Mouse (Mus musculus): ENCODE results near the gene Ddx49. TPM values are rescaled to one million over a fixed set of nuclear protein-coding genes. Genes with fewer than 3 reads are reported as not detected.

Ddx49 gene
- 19.3 and 22.7 TPM in 2 replicates for total RNA-seq (2014; rRNA removed)
- 24.4 and 36.5 TPM in 2 replicates for polyA plus RNA-seq (2012; rRNA removed)

DNA sequence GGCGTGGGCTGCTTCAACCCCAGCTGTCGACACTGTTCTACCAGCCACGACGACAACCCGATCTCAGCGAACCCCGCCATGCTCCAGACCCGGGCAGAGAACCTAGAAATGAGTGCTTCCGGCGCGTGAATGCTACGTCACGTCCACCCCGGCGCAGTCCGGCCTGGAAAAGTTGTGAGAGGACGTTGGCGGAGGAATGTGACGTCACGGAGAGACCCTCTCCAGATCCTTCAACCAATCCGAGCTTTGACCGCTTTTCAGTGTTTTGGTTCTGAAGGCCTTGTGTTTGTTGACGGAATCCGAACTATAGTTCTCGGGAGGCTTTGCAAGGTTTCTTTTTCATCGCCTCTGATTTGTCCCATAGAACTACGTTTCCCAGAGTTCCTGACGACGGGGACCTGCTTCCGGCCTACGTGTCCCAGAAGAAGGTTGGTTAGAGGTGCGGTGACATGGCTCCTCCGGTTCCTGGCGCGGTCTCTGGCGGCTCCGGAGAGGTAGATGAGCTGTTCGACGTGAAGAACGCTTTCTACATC lies at the start of gene Ddx49, which contains the start of gene Cope:
Gene Ddx49 (minus strand): TSS at position 132 of the 533 bp plus-strand sequence.
Gene Cope (plus strand): TSS at position 161 of the 533 bp plus-strand sequence.
- Histone ChIP-seq H3K36me3 (ENCODE audit: control insufficient read depth, insufficient read depth, low read length) (peaks cover 7% of the 10 kb centered on the region), H3K27ac (replicated peaks; ENCODE audit: insufficient read depth, low read depth, low read length) (peak within 1 kb of the TSS; percentile 71), H3K4me1 (ENCODE audit: control insufficient read depth, insufficient read depth, low read length) (peaks cover 10% of the 10 kb centered on the region), H3K79me2 (ENCODE audit: control insufficient read depth, insufficient read depth, low read length) (peaks cover 25% of the 10 kb centered on the region; the same call in 1 of the 2 replicates), H3K27me3 (ENCODE audit: control insufficient read depth, insufficient read depth, low read length) (no peaks in the 10 kb centered on the region), H3K9ac (ENCODE audit: low read depth, low read length) (peak within 1 kb of the TSS; percentile 95), H3K4me3 (ENCODE audit: insufficient read depth, low read depth, low read length) (peak within 1 kb of the TSS; percentile 95)
- WGBS: under 1% methylated on average over 40 of the region's 40 CpGs
- DNase-seq (ENCODE audit: extremely low read depth, low read depth, low spot score): peak; percentile 85
- TF ChIP-seq POLR2A (IDR thresholded peaks at IDR 0.05; ENCODE audit: extremely low read depth, insufficient read depth, low read length) (peak; percentile 68), CTCF (IDR thresholded peaks at IDR 0.05; ENCODE audit: low read depth, low read length) (no peak)

DNA sequence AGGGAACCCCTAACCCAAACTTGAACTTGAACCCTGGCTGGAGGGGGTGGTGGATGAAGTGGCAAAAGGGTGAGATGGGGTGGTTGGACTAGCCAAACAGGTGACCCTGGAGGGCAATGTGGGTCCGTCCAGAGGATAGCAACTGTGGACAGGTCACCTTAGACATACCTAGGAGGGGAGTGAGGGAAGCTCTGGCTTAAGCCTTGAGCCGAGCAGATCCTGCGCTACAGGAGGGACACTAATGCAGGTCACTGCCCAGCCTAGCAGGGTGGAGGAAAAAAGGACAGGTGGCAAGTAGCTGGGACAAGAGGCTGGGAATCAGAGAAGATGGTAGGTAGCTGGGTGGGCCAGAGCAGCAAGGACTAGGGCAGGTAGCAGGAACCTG lies 49.7 kb upstream of the Ddx49 start:
- peak overlapping the region; percentile 37 for H3K27ac ChIP-seq (replicated peaks; ENCODE audit: insufficient read depth, low read depth, low read length)
- peak overlapping the region; percentile 99 for H3K9ac ChIP-seq (ENCODE audit: low read depth, low read length)
- H3K4me3 ChIP-seq (ENCODE audit: insufficient read depth, low read depth, low read length): peak overlapping the region; percentile 96
- peaks cover 51% of the 10 kb centered on the region; the same call in 1 of the 2 replicates for H3K79me2 ChIP-seq (ENCODE audit: control insufficient read depth, insufficient read depth, low read length)
- no peaks in the 10 kb centered on the region for H3K36me3 ChIP-seq (ENCODE audit: control insufficient read depth, insufficient read depth, low read length)
- no peak for DNase-seq (ENCODE audit: extremely low read depth, low read depth, low spot score)
- WGBS: 6% methylated on average over 3 of the region's 3 CpGs
- H3K27me3 ChIP-seq (ENCODE audit: control insufficient read depth, insufficient read depth, low read length): no peaks in the 10 kb centered on the region
- no peak for TF ChIP-seq CTCF (IDR thresholded peaks at IDR 0.05; ENCODE audit: low read depth, low read length)
- no peak for TF ChIP-seq POLR2A (IDR thresholded peaks at IDR 0.05; ENCODE audit: extremely low read depth, insufficient read depth, low read length)
- H3K4me1 ChIP-seq (ENCODE audit: control insufficient read depth, insufficient read depth, low read length): peaks cover 44% of the 10 kb centered on the region

DNA sequence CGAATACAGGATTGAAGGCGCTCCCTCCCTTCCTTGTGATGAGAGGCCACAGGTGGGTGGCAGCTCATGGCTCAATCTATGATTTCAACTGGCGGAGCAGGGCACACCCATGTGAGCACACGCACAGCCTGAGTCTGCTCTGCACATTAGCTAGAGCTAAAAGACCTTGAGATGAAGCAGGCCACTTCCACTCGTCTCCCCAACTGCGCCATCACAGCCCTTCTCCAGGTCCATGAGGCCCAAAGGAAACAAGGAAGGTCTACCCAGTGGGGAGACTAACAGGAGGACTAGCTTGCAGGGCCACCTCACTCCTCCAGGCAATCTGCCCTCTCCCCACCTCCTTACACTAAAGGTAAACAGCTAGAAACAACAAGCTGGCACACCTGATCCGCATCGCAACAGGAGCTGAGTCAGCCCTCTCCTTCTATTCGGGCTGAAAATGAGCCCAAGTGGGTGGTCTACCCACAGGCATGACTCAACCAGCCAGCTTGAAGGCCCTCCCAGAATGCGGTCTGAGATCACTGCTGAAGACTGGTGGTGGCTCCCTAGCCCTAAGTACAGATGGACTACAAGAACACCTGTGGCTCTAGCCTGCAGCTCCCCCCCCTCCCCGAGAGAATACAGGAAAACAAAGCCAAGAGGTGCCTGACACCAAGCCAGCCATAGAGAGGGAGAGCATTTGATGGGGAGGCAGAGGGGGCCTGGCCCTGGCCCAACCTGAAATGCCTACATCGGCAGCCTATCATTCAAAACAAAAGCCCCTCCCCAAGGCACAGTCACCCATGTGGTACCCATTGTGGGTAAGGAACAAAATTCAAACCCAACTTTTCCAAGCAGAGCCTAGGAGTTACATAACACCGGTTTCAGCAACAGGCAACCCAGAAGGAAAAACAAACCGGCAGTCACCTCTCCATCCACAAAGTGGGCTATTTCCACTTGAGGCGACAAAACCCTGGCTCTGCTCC lies 49.0 kb upstream of the Ddx49 start:
- H3K27ac ChIP-seq (replicated peaks; ENCODE audit: insufficient read depth, low read depth, low read length): peak overlapping the region; percentile 37
- peak overlapping the region; percentile 99 for H3K9ac ChIP-seq (ENCODE audit: low read depth, low read length)
- WGBS: 29% methylated on average over 15 of the region's 15 CpGs
- no peaks in the 10 kb centered on the region for H3K27me3 ChIP-seq (ENCODE audit: control insufficient read depth, insufficient read depth, low read length)
- DNase-seq (ENCODE audit: extremely low read depth, low read depth, low spot score): peak; percentile 42
- H3K4me1 ChIP-seq (ENCODE audit: control insufficient read depth, insufficient read depth, low read length): peaks cover 44% of the 10 kb centered on the region
- H3K79me2 ChIP-seq (ENCODE audit: control insufficient read depth, insufficient read depth, low read length): peaks cover 57% of the 10 kb centered on the region
- H3K4me3 ChIP-seq (ENCODE audit: insufficient read depth, low read depth, low read length): peak overlapping the region; percentile 96
- no peak for TF ChIP-seq POLR2A (IDR thresholded peaks at IDR 0.05; ENCODE audit: extremely low read depth, insufficient read depth, low read length)
- TF ChIP-seq CTCF (IDR thresholded peaks at IDR 0.05; ENCODE audit: low read depth, low read length): no peak
- no peaks in the 10 kb centered on the region for H3K36me3 ChIP-seq (ENCODE audit: control insufficient read depth, insufficient read depth, low read length)

DNA sequence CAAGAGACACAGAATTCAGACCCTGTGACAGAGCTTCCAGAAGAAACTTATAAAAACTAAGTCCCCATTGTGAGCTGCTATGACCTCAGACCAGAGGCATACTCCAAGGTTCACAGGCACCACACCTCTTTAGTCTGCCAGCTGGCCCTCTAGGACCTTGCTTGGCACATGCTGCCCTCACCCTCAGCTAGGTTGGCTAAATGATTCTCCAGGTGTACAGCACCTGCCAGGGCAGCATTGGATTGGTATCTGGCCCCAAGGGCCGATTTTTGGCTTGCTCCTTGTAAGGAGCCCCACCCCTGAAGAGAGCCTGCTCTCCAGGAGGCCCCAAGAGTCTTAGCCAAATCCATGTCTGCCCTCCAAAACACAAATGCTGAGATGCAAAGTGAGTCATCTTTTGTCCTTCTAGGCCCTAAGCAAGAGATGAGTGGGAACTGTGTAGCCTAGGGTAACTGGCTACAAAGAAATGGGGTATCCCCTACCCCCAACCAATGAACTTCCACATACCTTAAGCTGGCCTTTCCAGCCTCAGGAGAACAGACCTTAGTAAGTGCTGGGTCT lies 45.7 kb upstream of the Ddx49 start:
- Histone ChIP-seq H3K4me1 (ENCODE audit: control insufficient read depth, insufficient read depth, low read length) (peaks cover 37% of the 10 kb centered on the region), H3K27me3 (ENCODE audit: control insufficient read depth, insufficient read depth, low read length) (no peaks in the 10 kb centered on the region), H3K36me3 (ENCODE audit: control insufficient read depth, insufficient read depth, low read length) (peaks cover 7% of the 10 kb centered on the region; the same call in 1 of the 2 replicates), H3K79me2 (ENCODE audit: control insufficient read depth, insufficient read depth, low read length) (peaks cover 73% of the 10 kb centered on the region), H3K4me3 (ENCODE audit: insufficient read depth, low read depth, low read length) (no peak overlapping the region), H3K27ac (replicated peaks; ENCODE audit: insufficient read depth, low read depth, low read length) (no peak overlapping the region), H3K9ac (ENCODE audit: low read depth, low read length) (no peak overlapping the region)
- TF ChIP-seq CTCF (IDR thresholded peaks at IDR 0.05; ENCODE audit: low read depth, low read length) (no peak), POLR2A (IDR thresholded peaks at IDR 0.05; ENCODE audit: extremely low read depth, insufficient read depth, low read length) (no peak)
- DNase-seq (ENCODE audit: extremely low read depth, low read depth, low spot score): peak; percentile 91
- WGBS: 13% methylated on average over 1 of the region's 1 CpGs

DNA sequence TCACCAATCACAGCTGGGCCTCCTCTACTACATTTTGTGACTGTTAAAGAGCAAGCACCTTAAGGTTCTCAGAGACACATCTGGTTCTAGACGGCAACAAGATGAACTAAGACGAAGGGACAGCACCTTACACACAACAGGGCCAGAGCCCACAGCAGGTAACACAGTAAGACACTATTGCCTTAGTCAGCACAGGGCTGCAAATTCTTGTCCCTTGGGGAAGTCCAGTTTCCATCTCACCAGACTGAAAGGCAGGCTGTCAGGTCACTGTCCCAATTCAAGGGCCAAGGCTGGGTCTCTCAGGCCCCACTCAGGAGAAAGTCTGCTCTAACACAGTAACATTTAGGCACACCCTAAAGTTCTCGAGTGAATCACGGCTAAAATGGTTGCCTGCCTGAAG lies 45.2 kb upstream of the Ddx49 start:
- Histone ChIP-seq H3K4me1 (ENCODE audit: control insufficient read depth, insufficient read depth, low read length) (peaks cover 37% of the 10 kb centered on the region), H3K79me2 (ENCODE audit: control insufficient read depth, insufficient read depth, low read length) (peaks cover 68% of the 10 kb centered on the region), H3K9ac (ENCODE audit: low read depth, low read length) (no peak overlapping the region), H3K4me3 (ENCODE audit: insufficient read depth, low read depth, low read length) (no peak overlapping the region), H3K36me3 (ENCODE audit: control insufficient read depth, insufficient read depth, low read length) (peaks cover 8% of the 10 kb centered on the region), H3K27ac (replicated peaks; ENCODE audit: insufficient read depth, low read depth, low read length) (0 out of 2 replicates have a peak overlapping the region, but pooled peaks have one; percentile 2), H3K27me3 (ENCODE audit: control insufficient read depth, insufficient read depth, low read length) (no peaks in the 10 kb centered on the region)
- WGBS: 67% methylated on average over 4 of the region's 4 CpGs
- TF ChIP-seq POLR2A (IDR thresholded peaks at IDR 0.05; ENCODE audit: extremely low read depth, insufficient read depth, low read length) (no peak), CTCF (IDR thresholded peaks at IDR 0.05; ENCODE audit: low read depth, low read length) (no peak)
- DNase-seq (ENCODE audit: extremely low read depth, low read depth, low spot score): no peak

Measured in liver, adult 2 months (tissue).